Mouse (Mus musculus) heart, embryonic 11.5 days (tissue): ENCODE data around the gene Gm44965. TPM values are rescaled to one million over a fixed set of nuclear protein-coding genes. Genes with fewer than 3 reads are reported as not detected.

Experiments used
- ATAC-seq: fragments of 200-750 bp; cut with Nextera tagmentation; replicated peaks from 2 replicates; pipeline ENCODE4 v1.8.0; 2017; ENCODE audit warnings: moderate library complexity; ENCODE audit not compliant: insufficient number of reproducible peaks, low FRiP score, low TSS enrichment
- H3K27ac ChIP-seq: fragments of 300-500 bp; sonication (generic); 2 replicates; pipeline ENCODE4 v1.5.1; 2014; ENCODE audit warnings: mild to moderate bottlenecking, low read depth, low read length
- H3K27me3 ChIP-seq: fragments of 300-500 bp; sonication (generic); 2 replicates; pipeline ENCODE4 v1.6.1; 2014; ENCODE audit warnings: mild to moderate bottlenecking, low read length, mixed read lengths; ENCODE audit not compliant: control insufficient read depth, insufficient read depth
- H3K36me3 ChIP-seq: fragments of 300-500 bp; sonication (generic); 2 replicates; pipeline ENCODE4 v1.6.1; 2014; ENCODE audit warnings: mild to moderate bottlenecking, low read length, moderate library complexity, mixed read lengths; ENCODE audit not compliant: control insufficient read depth, insufficient read depth
- H3K4me1 ChIP-seq: fragments of 300-500 bp; sonication (generic); 2 replicates; pipeline ENCODE4 v1.6.1; 2014; ENCODE audit warnings: low read length; ENCODE audit not compliant: control insufficient read depth, insufficient read depth
- H3K4me2 ChIP-seq: fragments of 300-500 bp; sonication (generic); 2 replicates; pipeline ENCODE4 v1.6.1; 2014; ENCODE audit warnings: mild to moderate bottlenecking, moderate library complexity
- H3K4me3 ChIP-seq: fragments of 300-500 bp; sonication (generic); 2 replicates; pipeline ENCODE4 v1.5.1; 2014; ENCODE audit warnings: low read depth, low read length
- H3K9ac ChIP-seq: fragments of 300-500 bp; sonication (generic); 2 replicates; pipeline ENCODE4 v1.6.1; 2014; ENCODE audit warnings: mild to moderate bottlenecking, low read depth, low read length, moderate library complexity
- H3K9me3 ChIP-seq: fragments of 300-500 bp; sonication (generic); replicated peaks from 2 replicates; pipeline ENCODE4 v1.6.1; 2016; ENCODE audit warnings: low read length; ENCODE audit not compliant: control insufficient read depth
- WGBS: fragments of 180-500 bp; shearing (Covaris S2); extraction: QIAGEN DNeasy Blood & Tissue Kit; methylation state at CpG from one replicate; pipeline ENCODE4 v1.1.7; 2014; ENCODE audit not compliant: insufficient replicate concordance; 5-methylcytosine and 5-hydroxymethylcytosine counted together
- polyA plus RNA-seq: library from polyadenylated mRNA; unstranded; fragments of >200 nt; fragmentation: Nextera tagmentation; extraction: Ambion mirVana; gene quantifications from 2 replicates; pipeline ENCODE4 v1.2.1, GENCODE M21; 2014

Gm44965 gene
- polyA plus RNA-seq, 1 experiment from 2014 or later = not detected

GRCm38 (mm10) chr6:48635105-48635504 lies 41.4 kb downstream of the Gm44965 start:
- Histone ChIP-seq H3K27ac (no peak overlapping the region), H3K36me3 (no peaks in the 10 kb centered on the region), H3K4me3 (no peak overlapping the region), H3K27me3 (no peaks in the 10 kb centered on the region; the same call in 1 of the 2 replicates), H3K4me1 (peaks cover 3% of the 10 kb centered on the region; the same call in 1 of the 2 replicates), H3K4me2 (no peak overlapping the region), H3K9me3 (no peaks in the 10 kb centered on the region), H3K9ac (no peak overlapping the region)
- WGBS = 75% methylated on average over 2 of the region's 2 CpGs
- no peak for ATAC-seq

DNA sequence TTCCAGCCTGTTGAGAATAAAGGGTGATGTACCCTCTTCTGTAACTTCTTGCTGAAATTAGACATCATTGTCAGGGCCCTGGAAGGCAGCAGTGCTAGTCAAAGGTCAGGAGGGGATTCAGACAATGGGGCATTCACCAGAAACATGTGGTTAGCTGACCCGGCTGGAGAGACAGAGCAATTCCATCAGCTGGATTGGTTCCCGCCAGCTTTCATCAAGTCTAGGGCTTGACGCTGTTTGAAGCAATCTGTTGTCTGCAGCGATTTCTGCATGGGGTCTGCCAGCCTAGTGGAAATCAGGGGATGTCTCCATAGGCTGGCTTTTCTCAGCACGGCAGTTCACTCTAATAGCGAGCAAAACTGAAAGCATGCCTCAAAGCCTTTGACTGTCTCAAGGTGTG lies 42.8 kb downstream of the Gm44965 start:
- WGBS = 37% methylated on average over 6 of the region's 6 CpGs
- no peak overlapping the region for H3K9ac ChIP-seq
- no peaks in the 10 kb centered on the region for H3K36me3 ChIP-seq

DNA sequence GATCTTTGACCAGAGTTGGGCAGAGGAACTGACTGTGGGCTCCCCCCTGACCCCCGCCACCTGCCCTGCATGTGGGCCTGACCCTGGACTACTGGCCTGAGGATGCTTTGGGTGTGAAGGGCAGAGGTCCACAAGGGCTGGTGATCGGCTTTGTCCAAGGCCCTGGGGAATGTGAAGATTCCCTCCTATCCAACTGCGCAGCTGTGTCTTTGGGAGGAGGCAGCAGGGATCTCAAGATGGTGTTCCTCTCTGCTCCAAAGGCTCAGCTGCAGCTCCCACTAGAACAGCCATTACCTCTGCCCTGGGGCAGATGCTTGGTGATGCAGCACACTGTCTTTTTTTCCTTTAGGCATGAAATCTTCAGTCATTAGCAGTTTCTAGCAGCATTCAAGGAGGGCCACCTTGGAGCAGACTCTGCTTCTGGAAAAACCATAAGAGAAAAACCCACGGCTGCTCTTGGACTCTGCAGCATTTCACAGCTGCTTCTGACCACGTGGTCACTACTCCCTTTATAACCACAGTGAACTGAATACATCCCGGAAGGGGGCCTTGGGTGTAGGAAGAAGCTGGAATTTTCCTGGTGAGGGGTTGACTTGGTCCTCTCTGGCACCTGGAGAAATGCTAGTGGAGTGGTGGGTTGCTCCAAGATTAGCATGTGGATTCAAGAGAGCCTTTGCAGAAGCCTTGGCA lies 44.2 kb downstream of the Gm44965 start:
- Histone ChIP-seq H3K4me3 (no peak overlapping the region), H3K27me3 (no peaks in the 10 kb centered on the region), H3K9ac (no peak overlapping the region), H3K36me3 (no peaks in the 10 kb centered on the region), H3K9me3 (no peaks in the 10 kb centered on the region), H3K27ac (no peak overlapping the region), H3K4me2 (no peak overlapping the region), H3K4me1 (peaks cover 3% of the 10 kb centered on the region; the same call in 1 of the 2 replicates)
- no peak for ATAC-seq
- WGBS = 66% methylated on average over 6 of the region's 6 CpGs

More for the DNA sequence above, 42.8 kb downstream of the Gm44965 start:
- Histone ChIP-seq H3K4me2 (0 out of 2 replicates have a peak overlapping the region, but pooled peaks have one; percentile 7), H3K27ac (no peak overlapping the region), H3K27me3 (no peaks in the 10 kb centered on the region), H3K4me1 (peaks cover 3% of the 10 kb centered on the region; the same call in 1 of the 2 replicates), H3K4me3 (no peak overlapping the region), H3K9me3 (no peaks in the 10 kb centered on the region)
- no peak for ATAC-seq

- ATAC-seq = no peak
- Histone ChIP-seq H3K4me1 (peaks cover 3% of the 10 kb centered on the region; the same call in 1 of the 2 replicates), H3K9ac (no peak overlapping the region), H3K4me2 (no peak overlapping the region), H3K36me3 (no peaks in the 10 kb centered on the region), H3K9me3 (no peaks in the 10 kb centered on the region), H3K4me3 (no peak overlapping the region), H3K27ac (no peak overlapping the region), H3K27me3 (no peaks in the 10 kb centered on the region)
- WGBS = 65% methylated on average over 2 of the region's 2 CpGs
These were observed 44.8 kb downstream of the Gm44965 start for GRCm38 (mm10) chr6:48638553-48638952.

DNA sequence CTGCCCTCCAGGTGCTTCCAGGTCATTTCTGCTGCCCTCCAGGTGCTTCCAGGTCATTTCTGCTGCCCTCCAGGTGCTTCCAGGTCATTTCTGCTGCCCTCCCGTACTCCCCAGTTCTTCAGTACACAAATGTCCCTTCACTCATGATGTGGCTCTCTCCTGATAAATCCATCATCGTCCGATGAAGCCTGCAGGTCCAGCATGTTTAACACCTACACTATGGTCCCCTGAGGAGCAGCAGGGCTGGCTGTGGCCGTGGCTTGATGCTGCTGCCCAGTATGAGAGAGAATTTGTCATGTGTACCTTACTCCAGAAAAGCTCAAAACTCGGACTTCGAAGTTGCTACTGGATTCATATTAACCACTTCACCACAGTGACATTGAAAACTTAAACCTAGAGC lies 47.6 kb downstream of the Gm44965 start:
- H3K9me3 ChIP-seq = no peaks in the 10 kb centered on the region
- no peak overlapping the region for H3K9ac ChIP-seq
- no peak for ATAC-seq
- no peak overlapping the region for H3K27ac ChIP-seq
- H3K36me3 ChIP-seq = no peaks in the 10 kb centered on the region
- 65% methylated on average over 6 of the region's 6 CpGs for WGBS
- peaks cover 3% of the 10 kb centered on the region; the same call in 1 of the 2 replicates for H3K4me1 ChIP-seq
- no peak overlapping the region for H3K4me2 ChIP-seq
- H3K4me3 ChIP-seq = no peak overlapping the region
- no peaks in the 10 kb centered on the region for H3K27me3 ChIP-seq

GRCm38 (mm10) chr6:48642764-48643292 lies 49.1 kb downstream of the Gm44965 start:
- no peak overlapping the region for H3K27ac ChIP-seq
- no peaks in the 10 kb centered on the region for H3K27me3 ChIP-seq
- H3K9ac ChIP-seq = no peak overlapping the region
- H3K4me2 ChIP-seq = no peak overlapping the region
- no peaks in the 10 kb centered on the region for H3K9me3 ChIP-seq
- ATAC-seq = no peak
- no peaks in the 10 kb centered on the region for H3K36me3 ChIP-seq
- 20% methylated on average over 4 of the region's 4 CpGs for WGBS
- H3K4me1 ChIP-seq = no peaks in the 10 kb centered on the region
- no peak overlapping the region for H3K4me3 ChIP-seq

DNA sequence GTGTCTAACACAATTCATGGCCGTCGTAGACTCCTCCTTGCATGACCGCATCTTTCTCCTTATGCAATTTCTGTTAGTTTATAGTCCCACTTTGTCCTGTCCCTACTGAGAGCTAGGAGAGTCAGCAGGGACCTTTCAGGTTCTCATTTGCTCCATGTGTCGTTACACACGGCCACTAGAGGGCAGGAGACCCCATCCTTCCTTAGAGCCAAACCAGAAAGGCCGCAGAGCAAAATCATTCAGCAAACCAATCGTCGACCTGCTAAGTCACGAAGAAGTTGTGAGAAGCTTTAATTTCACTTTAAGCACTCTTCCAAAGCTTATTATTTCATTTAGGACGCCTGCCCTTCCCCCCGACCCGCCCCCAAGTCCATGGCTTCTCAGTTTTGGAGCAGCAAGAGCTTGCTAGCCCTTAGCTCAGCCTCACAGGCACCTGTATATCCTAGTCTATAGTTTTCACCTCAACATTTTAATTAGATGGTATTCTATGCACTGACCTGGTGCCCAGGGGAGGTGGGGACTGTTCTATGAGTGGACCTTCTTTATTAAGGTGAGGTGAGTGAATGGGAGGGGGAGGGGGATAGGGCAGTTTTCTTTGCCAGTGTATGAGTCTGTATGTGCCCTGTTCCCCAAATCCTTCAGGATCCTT lies 52.0 kb downstream of the Gm44965 start:
- H3K36me3 ChIP-seq = no peaks in the 10 kb centered on the region
- no peaks in the 10 kb centered on the region for H3K9me3 ChIP-seq
- no peak overlapping the region for H3K27ac ChIP-seq
- no peaks in the 10 kb centered on the region for H3K4me1 ChIP-seq
- ATAC-seq = no peak
- no peak overlapping the region for H3K4me3 ChIP-seq
- H3K9ac ChIP-seq = no peak overlapping the region
- no peaks in the 10 kb centered on the region for H3K27me3 ChIP-seq
- peak overlapping the region; percentile 16; the same call in 1 of the 2 replicates for H3K4me2 ChIP-seq
- WGBS = 12% methylated on average over 12 of the region's 12 CpGs

DNA sequence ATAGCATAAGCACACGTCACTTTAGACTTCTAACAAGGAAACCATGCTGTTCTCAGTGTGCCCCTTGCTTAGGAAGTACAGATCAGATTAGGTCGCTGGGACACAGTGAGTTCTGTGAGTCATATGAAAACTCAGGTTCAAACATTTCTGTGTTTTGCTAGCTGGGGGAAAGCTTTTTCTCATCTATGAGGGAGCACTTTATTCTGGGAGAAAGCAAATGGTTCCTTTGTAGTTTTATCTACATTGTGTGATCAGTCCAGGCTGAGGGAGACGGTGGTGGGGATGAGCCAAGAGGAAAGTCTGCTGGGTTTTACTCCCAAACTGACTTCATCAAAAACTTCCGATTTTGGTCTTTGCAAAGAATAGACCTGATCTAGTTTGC lies 52.6 kb downstream of the Gm44965 start:
- H3K9me3 ChIP-seq = no peaks in the 10 kb centered on the region
- no peaks in the 10 kb centered on the region for H3K36me3 ChIP-seq
- H3K4me3 ChIP-seq = no peak overlapping the region
- H3K4me1 ChIP-seq = no peaks in the 10 kb centered on the region
- no peaks in the 10 kb centered on the region for H3K27me3 ChIP-seq
- ATAC-seq = no peak
- no peak overlapping the region for H3K9ac ChIP-seq
- no peak overlapping the region for H3K4me2 ChIP-seq
- WGBS = 61% methylated on average over 4 of the region's 4 CpGs
- no peak overlapping the region for H3K27ac ChIP-seq
